Mouse (Mus musculus) cerebellum, adult 11 months (tissue): ENCODE measurements around the gene Thegl.
A peak's percentile ranks its signal among the peaks of the same experiment; 100 is the strongest.
"Not testable (repeated sequence)": the region's sequence is repeated elsewhere in the genome, so short reads cannot be mapped to it uniquely, and the experiment has no call there.

Source experiments
- DNase-seq: peaks from one replicate; pipeline ENCODE4 v3.0.0; 2022

Gene Thegl

DNA sequence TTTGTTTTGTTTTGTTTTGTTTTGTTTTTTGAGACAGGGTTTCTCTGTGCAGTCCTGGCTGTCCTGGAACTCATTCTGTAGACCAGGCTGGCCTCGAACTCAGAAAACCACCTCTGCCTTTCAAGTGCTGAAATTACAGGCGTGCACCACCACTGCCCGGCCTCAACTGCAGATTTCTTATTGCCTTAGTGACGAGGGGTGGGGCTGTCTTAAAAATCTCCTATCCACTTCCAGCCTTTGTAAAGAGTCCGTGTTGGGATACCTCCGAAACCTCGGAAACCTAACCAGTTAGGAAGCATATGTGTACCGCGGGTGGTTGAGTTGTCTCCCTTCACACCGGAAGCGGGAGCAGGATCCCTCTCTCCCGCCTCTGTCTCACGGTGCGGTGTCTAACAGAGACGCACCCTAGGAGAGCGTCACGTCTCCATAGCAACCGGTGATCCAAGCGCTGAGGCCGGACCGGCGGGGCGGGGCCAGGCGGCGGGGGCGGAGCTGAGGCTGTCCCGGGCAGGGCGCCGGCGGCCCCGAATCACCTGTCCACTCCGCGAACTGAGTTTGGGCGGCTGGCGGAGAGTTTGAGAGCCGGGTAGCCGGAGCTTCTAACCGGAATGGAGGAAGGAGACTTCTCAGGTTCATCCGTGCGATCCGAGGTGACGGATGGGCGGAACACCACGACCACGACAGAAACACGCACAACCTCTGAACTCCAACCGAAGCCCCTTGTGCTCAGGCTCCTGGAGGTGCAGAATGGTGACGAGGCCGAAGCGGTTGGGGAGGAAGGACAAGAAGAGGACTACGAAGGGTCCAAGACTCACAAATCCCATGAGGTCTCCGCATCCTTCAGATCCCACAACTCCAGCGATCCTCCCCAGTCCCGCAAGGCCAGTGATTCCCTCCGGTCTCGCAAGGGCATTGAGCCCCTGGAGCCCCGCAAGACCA is at the start of gene Thegl:
Gene Thegl, plus strand, starts transcription at position 480 of the 939 bp plus-strand sequence.
- DNase-seq = peak; percentile 37

DNA sequence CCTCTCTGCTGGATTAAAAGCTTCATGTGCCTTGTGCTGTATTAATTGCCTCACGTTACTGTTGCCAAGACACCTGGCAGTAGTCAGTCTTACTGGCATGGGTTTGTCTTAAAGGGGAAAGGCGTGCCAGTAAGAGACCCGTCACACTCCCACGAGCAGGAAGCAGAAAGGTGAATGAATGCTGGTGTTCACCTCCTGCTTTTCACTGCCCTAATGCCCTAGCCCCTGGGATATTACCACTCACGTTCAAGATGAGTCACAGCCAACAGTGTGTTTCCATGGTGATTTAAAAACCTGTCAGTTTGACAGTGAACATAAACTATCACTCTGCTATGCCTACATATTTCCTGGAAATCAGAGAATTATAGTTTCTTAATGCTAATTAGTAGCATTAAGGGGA is 46.6 kb upstream of the Thegl start:
- DNase-seq = no peak

DNA sequence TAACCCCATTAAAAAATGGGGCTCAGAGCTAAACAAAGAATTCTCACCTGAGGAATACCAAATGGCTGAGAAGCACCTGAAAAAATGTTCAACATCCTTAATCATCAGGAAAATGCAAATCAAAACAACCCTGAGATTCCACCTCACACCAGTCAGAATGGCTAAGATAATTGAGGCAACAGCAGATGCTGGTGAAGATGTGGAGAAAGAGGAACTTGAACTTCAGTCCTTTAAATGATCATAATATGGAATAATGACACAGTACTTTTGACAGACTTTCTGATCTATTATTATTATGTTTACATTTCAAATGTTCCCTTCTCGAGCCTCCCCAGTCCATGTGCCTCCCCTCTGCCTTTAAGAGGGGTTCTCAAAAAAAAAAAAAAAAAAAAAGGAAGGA is 44.7 kb upstream of the Thegl start:
- DNase-seq = not testable (repeated sequence)

DNA sequence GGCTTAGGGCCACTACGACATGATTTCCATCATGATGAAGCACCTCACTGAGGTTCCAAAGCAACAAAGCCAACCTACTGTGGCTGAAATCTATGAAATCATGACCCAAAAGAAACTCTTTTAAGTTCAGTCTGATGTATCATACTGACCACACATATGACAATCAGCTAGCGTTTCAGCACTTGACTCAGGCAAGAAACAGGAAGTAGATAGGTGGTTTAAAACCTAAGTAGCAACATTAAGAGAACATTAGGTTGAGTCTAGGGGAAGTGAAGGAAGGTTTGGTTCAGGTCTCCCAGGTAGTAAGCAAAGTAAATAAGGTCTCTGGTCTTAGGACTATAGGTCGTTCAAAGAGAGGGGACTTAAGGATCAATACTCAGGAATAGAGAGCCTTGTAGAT is 42.3 kb upstream of the Thegl start:
- no peak for DNase-seq

DNA sequence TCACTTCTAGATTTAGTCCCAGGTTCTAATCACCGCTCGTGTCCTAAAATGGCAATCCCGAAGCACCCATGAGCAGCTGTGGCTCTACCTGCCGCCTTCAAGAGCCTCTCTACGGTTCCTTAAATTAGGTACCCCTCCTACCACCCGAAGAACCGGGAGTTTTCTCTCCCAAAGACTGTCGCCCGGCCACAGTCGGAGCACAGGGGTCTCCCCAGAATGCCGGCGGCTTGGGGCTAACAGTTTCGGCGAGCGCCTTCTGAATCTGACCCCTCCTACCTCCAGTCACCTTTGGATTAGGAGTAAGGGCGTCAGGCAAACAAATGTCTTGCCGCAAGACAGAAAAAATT is 41.6 kb upstream of the Thegl start:
- DNase-seq = no peak

DNA sequence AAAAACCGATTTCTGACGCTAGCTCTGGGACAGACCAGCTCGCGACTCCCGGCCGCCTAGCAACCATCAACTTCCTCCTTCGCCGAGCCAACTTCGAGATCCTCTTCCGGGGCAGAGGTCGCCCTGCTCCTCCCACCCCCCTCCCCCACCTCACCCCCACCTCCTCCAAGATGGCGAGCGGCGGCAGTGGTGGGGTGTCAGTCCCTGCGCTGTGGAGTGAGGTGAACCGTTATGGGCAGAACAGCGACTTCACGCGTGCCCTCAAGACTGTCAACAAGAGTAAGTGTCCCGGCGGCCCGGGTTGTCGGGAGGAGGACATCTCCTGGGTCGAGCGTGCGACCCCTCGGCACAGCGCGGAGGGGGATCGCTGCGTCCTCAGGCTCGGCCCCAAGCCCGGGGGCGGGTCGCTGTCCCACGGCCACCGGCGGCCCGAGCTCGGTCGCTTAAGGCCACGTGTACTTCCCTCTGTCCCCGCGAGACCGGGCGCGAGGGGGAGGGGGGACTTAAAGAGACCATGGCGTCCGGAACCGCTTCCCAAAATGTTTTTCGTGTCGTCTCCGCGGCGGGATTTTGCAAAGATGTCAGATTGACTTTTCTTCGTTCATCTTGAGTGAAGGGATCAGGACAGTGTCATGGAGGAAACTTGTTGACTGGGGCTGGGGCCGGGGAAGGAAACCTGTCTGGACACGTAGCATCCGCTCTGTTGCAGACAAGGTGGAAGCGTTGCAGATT is 41.1 kb upstream of the Thegl start, which contains the start of gene Srp72:
Gene Srp72, plus strand, starts transcription at position 130 of the 732 bp plus-strand sequence.
- DNase-seq = peak; percentile 77

DNA sequence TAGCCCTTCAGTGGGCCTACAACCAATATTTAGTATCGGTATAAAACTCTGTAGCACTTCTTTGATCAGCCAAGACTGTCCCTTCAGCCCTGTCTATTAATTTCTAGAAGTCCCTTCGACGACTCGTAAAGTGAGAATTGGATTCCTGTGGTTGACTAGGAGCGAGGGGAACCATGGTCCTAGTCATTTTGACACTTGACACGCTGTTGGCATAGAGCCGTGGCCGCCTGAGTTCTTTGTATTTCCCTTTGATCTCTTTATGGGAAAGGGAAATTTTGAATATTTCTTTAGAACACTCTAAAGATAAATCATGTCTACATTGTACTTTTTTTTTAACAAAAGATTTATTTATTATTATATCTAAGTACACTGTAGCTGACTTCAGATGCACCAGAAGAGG is 40.1 kb upstream of the Thegl start:
- no peak for DNase-seq

DNA sequence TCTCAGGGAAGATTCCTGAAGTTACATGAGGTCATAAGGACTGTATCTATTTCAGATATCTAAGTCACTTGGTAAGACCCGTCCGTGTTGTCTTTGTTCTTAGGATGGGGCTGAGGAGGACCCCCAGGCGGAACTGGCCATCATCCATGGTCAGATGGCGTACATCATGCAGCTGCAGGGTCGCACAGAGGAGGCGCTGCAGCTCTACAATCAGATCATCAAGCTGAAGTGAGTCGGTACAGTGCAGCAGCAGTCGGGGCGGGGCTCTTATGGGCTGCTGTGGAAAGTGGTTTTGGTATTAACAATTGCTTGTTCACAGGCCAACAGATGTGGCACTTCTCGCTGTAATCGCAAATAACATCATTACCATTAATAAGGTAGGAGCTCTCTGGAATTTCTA is 31.8 kb upstream of the Thegl start:
- DNase-seq = no peak

DNA sequence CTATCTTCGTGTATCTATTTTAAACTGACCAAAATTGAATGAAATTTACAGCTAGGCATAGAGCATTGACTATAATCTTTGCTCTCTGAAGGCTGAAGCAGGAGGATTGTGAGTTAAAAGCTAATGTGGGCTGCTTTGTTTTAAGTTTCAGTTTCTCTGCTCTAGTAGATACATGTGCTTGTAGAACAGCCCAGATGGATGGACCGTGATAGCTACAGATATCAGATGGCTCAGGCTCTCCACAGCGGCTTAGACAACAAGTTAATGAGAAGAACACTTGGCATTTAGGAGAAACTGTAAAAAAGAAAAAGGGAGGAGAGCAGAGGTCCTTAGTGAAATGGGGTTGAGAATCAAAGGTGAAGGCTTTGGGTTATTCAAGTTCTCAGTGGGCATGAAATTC is 25.0 kb upstream of the Thegl start:
- DNase-seq = no peak

DNA sequence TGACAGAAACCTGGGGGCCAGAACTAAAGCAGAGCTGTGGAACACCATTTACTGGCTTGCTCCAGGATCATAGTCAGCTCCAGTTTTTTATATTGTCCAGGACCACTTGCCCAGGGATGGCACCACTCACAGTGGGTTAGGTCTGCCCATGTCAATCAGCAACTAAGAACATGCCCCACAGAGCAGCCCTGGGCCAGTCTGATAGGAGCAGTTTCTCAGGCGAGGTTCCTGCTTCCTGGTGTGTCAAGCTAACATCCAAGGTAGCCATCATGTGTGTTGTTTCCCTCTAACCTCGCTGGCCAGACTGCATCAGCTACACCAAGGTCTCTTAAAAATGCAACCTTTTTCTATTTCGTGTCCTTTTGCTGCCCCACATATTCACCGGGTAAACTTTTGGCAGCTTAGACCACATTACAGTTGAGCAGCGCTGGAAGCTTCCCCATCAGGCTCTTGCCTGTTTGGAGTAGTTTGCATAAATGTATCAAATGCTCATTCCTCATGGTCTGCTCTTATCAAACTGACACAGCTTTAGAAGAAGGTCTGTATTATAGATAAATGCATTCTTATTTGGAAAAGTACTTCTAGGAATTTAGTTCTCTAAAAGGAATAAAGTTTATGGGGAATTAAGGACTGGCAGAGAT is 22.5 kb upstream of the Thegl start:
- DNase-seq = no peak

DNA sequence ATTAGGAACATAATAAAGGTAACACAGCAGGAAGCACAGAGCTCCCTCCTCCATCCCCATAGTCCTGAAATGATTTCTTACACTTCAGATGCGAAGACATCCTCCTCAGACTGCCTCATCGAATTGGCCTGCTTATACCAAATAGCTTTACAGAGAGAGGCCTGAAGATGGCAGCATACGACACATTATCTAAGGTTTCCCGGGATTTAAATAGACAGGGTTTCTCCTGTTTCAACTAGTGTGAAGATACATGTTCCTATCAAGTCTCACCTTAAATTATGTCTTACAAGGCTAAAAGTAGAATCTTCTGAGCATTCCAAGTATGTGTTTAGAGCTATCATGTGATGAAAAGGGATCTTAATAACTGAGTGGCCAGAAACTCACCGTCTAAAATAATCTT is 17.4 kb upstream of the Thegl start:
- DNase-seq = no peak

DNA sequence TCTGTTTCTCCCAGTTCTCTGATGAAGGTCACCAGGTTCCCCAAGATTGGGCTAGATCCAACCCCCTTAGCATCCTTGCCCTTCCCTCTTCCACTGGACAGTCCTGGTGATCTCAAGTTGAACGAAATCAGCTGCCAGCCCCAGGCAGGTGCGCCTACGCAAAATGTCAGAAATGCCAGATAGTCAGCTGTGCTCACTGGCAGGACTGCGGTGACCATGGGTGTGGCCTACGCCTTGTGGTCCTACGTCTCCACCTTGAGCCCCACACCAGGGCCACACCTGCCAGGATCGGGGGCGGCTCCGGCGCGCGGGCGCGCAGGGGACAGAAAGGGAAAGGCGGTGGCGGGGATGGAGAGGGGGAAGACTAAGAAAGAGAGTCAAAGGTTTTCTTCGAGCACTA is 14.6 kb upstream of the Thegl start:
- DNase-seq = no peak

DNA sequence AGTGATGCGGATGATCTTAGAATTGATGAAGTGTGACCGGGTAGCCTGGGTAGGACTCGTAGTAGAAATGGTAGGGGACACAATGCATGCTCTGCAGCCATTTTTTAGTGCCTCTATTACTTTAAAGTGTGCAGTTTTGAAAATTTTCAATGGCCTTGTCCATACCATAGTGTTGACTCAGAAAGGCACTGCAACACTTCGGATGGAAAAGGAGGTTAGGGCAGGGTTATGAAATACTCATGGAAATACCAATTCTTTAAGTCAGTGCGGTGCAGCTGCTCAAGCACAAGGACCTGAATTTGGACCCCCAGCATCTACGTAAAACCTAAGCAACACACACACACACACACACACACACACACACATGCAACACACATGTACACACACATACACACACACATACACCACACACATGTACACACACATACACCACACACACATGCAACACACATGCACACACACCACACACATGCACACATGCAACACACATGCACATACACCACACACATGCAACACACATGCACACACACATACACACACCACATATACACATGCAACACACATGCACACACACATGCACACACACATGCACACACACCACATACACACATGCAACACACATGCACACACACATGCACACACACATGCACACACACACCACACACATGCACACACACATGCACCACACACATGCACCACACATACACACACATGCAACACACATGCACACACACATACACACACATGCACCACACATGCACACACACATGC is 11.6 kb upstream of the Thegl start, which contains the start of gene Arl9:
Gene Arl9, plus strand, starts transcription at position 5 of the 771 bp plus-strand sequence.
- no peak for DNase-seq

DNA sequence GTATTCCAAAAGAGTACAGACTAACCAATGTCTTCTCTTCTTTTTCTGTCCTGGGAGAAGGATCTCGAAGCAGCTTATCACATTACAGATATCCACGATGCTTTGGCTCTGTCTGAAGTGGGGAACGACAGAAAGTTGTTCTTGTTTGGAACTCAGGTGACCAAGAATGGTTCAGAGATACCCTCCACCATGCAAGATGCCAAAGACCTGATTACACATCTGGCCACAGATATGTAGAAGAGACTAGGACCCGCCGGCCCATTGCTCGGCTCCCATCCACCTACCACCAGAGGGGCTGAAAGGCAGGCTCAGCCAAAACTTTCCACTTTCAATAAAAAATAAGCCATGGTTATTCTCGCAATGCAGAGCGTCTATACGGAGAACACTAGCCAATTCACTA is 5.5 kb upstream of the Thegl start:
- no peak for DNase-seq

DNA sequence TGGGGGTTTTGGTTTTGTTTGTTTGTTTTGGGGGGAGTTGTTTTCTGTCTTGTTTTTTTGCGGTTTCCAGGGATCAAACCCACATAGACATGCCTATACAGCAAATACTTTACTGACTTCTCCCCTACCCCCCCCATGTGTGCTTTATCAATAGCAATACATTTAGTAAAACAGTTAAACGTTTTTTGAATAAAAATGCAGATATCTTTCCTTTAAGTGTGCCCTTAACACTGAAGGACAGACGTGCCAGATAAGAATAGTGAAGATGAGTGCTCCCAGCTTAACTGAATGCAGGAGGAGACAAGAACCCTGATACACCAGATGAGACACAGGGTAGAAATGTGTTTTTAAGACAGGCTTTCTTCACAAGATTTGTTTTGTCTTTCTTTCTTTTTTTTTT is 4.7 kb upstream of the Thegl start:
- no peak for DNase-seq

DNA sequence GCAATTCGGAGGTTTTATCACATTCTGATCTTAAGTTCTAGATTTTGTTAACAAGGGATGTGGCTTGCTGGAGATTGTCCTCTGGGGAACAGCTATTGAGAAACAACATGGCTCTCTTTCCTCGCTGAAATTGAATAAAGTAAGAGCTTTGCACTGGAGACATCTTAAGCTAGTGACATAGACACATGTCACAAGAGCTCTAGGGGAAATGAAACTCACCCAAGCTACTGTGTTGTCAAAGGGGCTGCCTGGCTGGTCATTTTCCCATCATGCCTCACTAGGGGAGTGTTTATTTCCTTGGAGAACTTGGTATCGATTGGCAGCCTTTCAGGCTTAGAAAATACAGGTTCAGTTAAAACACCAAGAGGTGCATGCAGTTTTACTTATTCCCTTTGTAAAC is 2.7 kb upstream of the Thegl start:
- no peak for DNase-seq

DNA sequence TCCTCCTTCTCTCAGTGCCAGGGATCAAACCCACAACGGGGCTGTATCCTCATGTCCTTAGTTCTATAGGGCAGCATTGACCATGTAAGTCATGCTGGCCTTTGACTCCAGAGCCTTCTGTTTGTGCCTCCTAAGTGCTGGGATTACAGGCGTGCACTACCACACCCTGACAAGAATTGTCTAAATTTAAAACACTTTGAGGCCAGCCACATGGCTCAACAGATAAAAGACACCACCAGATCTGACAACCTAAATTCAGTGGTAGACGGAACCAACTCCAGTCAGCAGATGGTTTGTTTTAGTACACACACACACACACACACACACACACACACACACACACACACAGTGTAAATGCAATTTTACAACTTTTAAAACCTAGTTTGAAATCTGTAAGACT is 12.2 kb downstream of the Thegl start:
- no peak for DNase-seq

DNA sequence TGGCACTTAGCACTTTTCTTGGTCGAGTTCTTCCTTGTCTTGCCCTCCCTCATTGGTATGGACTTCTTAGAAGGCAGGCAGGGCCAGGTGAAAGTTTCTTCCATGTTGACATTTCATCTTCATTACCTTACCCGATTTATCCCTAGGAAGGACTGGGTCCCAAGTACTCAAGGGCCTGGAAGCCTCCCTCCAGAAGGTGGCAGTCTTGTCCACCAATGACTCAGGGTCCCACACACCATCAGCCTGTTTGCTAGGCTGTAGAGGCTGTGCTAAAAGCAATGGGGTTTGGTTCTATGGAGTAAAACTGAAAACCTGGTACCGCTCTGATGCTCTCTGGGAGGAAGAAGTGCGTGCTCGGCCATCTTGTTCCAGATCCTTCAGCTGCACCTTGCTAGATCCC is 13.9 kb downstream of the Thegl start:
- no peak for DNase-seq

DNA sequence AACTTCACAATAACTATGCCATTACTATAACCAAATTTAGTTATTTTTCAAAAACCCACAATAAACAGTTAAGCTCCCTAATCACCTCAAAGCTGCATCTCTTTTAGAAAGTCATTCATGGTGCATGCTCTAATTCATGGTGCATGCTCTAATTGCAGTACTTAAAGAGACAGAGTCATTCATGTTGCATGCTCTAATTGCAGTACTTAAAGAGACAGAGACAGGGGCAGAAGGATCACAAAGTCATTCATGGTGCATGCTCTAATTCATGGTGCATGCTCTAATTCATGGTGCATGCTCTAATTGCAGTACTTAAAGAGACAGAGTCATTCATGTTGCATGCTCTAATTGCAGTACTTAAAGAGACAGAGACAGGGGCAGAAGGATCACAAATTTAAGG is 19.3 kb downstream of the Thegl start:
- not testable (repeated sequence) for DNase-seq

DNA sequence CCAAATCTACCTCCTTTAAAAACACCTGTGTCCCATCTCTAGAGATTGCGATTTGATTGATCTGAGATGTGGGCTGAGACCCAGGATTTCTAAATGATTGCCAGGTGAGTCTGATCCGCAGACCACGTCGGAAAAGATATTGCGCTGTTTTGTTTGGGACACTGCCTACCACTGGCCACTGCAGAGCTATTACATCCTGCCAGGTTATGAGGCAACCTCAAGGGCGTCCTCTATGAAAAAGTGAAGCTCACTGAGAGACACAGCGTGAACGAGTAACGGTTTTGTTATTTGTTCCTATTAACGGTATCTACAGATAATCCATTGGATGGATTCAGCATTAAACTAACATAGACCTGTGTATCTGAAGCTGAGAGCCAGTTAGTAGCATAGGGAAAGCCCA is 22.6 kb downstream of the Thegl start:
- no peak for DNase-seq

DNA sequence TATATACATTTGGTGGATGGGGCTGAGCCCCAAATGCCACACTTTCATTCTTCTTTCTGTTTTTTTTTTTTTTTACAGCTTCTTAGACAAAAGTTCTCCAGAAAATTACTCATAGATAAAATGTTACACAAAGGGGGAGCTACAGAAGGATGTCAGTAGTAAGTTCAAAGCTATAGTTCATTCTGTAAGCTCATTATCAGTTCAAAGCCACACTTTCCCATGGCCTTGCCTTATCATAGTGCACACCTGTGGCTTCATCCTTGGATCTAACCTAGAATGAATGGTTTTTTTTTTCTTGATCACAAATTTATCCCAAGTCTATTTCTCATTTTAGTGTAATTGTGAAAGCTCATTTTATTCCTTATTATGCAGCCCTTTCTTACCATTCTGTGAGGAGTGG is 23.6 kb downstream of the Thegl start:
- DNase-seq = no peak

DNA sequence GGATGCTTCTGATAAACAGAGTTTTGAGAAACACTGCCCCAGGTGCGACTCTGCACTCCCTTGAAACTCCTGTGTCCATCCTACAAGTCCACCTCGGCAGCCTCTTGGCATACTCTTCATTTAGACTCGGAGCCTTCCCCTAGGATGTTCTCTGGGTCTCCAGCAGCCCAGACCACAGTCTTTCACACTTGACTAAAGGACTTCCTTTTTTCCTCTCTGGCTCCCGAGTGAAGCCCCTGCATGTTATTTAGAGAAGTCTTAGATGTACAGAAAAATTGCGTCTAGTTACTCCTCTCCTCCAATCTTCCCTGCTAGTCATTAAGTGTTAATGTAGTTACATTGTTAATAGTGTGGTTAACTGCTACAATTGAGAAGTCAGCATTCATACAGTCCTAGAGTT is 28.5 kb downstream of the Thegl start:
- no peak for DNase-seq

DNA sequence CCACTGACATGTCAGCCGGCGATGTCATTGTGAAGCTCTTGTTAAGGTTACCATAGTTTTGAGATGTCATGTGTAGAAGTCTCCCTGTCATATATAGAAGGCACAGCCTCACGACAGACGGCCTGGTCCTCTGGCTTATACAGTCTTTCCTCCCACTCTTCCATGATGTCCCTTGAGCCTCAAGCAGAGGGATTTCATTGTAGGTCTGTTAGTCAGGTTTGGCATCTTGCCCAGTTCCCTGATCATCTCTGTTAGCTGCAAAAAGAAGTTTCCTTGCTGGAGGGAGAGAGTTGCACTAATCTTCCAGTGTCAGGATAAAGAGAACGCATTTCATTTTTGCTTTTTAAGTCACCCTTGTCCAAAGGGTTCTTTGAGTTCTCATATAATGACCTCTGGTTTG is 36.8 kb downstream of the Thegl start:
- no peak for DNase-seq
